Mouse (Mus musculus) liver, postnatal 0 days (tissue): Measurements from ENCODE around the gene Gm21209. TPM values are rescaled to one million over a fixed set of nuclear protein-coding genes. Genes with fewer than 3 reads are reported as not detected.
"Not testable (repeated sequence)": the region's sequence is repeated elsewhere in the genome, so short reads cannot be mapped to it uniquely, and the experiment has no call there.

ENCODE experiments used
- ATAC-seq: fragments of 200-750 bp; cut with Nextera tagmentation; 2 replicates; pipeline ENCODE4 v1.8.0; 2017; ENCODE audit warnings: mild to moderate bottlenecking, moderate library complexity
- DNase-seq: peaks from one replicate; pipeline ENCODE4 v3.0.0-alpha.2; 2016
- H3K27ac ChIP-seq: fragments of 300-500 bp; sonication (generic); 2 replicates; pipeline ENCODE4 v1.5.1; 2014; ENCODE audit warnings: antibody characterized with exemption, moderate library complexity, mild to moderate bottlenecking, low read depth
- H3K27me3 ChIP-seq: fragments of 300-500 bp; sonication (generic); 2 replicates; pipeline ENCODE4 v1.6.1; 2014; ENCODE audit warnings: low read length, control low read depth, mixed read lengths; ENCODE audit not compliant: insufficient read depth
- H3K36me3 ChIP-seq: fragments of 300-500 bp; sonication (generic); replicated peaks from 2 replicates; pipeline ENCODE4 v1.6.1; 2014; ENCODE audit warnings: mild to moderate bottlenecking, control low read depth, low read length, moderate library complexity, mixed read lengths; ENCODE audit not compliant: insufficient read depth
- H3K4me1 ChIP-seq: fragments of 300-500 bp; sonication (generic); 2 replicates; pipeline ENCODE4 v1.6.1; 2014; ENCODE audit warnings: antibody characterized with exemption, mild to moderate bottlenecking, control low read depth; ENCODE audit not compliant: insufficient read depth
- H3K4me2 ChIP-seq: fragments of 300-500 bp; sonication (generic); 2 replicates; pipeline ENCODE4 v1.6.1; 2014; ENCODE audit warnings: low read depth, mild to moderate bottlenecking, low read length, moderate library complexity, mixed read lengths
- H3K4me3 ChIP-seq: fragments of 300-500 bp; sonication (generic); 2 replicates; pipeline ENCODE4 v1.5.1; 2014; ENCODE audit warnings: low read depth, low read length
- H3K9ac ChIP-seq: fragments of 300-500 bp; sonication (generic); replicated peaks from 2 replicates; pipeline ENCODE4 v1.6.1; 2014; ENCODE audit warnings: mild to moderate bottlenecking, moderate library complexity
- H3K9me3 ChIP-seq: fragments of 300-500 bp; sonication (generic); 2 replicates; pipeline ENCODE4 v1.6.1; 2016; ENCODE audit warnings: mild to moderate bottlenecking, control low read depth, low read length, mixed read lengths
- WGBS: fragments of 180-500 bp; shearing (Covaris S2); extraction: QIAGEN DNeasy Blood & Tissue Kit; methylation state at CpG from one replicate; pipeline ENCODE4 v1.1.7; 2014; ENCODE audit not compliant: insufficient replicate concordance; 5-methylcytosine and 5-hydroxymethylcytosine counted together
- polyA plus RNA-seq: library from polyadenylated mRNA; unstranded; fragments of >200 nt; fragmentation: Nextera tagmentation; extraction: Ambion mirVana; gene quantifications from 2 replicates; pipeline ENCODE4 v1.2.1, GENCODE M21; 2015

Gene Gm21209
- not detected in 2 replicates for polyA plus RNA-seq

DNA sequence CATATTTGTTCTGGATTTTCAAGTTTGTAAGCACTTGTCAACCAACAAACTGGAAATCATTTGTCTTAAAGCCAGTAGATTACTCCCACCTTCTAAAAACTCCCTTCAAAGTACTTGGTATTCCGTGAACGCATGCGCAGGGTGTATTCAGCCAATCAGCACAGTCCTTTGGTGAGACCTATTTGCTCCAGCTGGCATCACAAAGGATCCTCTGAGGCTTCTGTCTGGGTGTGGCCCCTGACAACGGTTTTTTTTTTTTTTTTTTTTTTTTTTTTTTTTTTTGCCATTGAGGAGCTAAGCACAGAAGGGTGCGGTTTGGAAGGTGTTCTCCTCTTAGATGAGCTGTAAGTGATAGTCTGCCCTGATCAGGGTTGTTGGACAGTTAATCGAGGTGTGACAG is at the start of gene Gm21209:
Gene Gm21209 (plus strand): TSS at position 301 of the 400 bp plus-strand sequence.
- not testable (repeated sequence) for H3K27ac ChIP-seq, H3K4me1 ChIP-seq, H3K9ac ChIP-seq, H3K27me3 ChIP-seq, ATAC-seq, H3K9me3 ChIP-seq, H3K4me2 ChIP-seq, H3K4me3 ChIP-seq, H3K36me3 ChIP-seq, DNase-seq
- WGBS: no CpG with 5 or more reads among the region's 6 CpGs
